Mouse (Mus musculus): Measurements from ENCODE around the gene Otub1. TPM values are rescaled to one million over a fixed set of nuclear protein-coding genes. Genes with fewer than 3 reads are reported as not detected.

The Otub1 gene
- polyA plus RNA-seq, 1 experiment from 2014 or later: 205 TPM

- ATAC-seq (replicated peaks; ENCODE audit: low FRiP score, low TSS enrichment, low read depth): peak; percentile 53; the same call in 1 of the 2 replicates
- peak; percentile 74 for DNase-seq (ENCODE audit: low spot score)
- H3K4me2 ChIP-seq (ENCODE audit: low read length): no peak overlapping the region
- WGBS: 61% methylated on average over 8 of the region's 8 CpGs
- H3K36me3 ChIP-seq (ENCODE audit: control insufficient read depth, insufficient read depth, low read length): peaks cover 69% of the 10 kb centered on the region
- H3K9ac ChIP-seq (ENCODE audit: low read length): no peak overlapping the region
- H3K9me3 ChIP-seq (ENCODE audit: control insufficient read depth, low read length): no peaks in the 10 kb centered on the region
- no peaks in the 10 kb centered on the region for H3K27me3 ChIP-seq (replicated peaks; ENCODE audit: control insufficient read depth, insufficient read depth, low read length)
- H3K4me1 ChIP-seq (replicated peaks; ENCODE audit: control insufficient read depth, insufficient read depth, low read length): peaks cover 6% of the 10 kb centered on the region
- no peak overlapping the region for H3K27ac ChIP-seq (ENCODE audit: low read depth)
- no peak overlapping the region for H3K4me3 ChIP-seq (ENCODE audit: low read depth, low read length)
Measured at GRCm38 (mm10) chr19:7234537-7235221, 28.6 kb upstream of the Otub1 start.

- no peaks in the 10 kb centered on the region for H3K9me3 ChIP-seq (ENCODE audit: control insufficient read depth, low read length)
- ATAC-seq (replicated peaks; ENCODE audit: low FRiP score, low TSS enrichment, low read depth): no peak
- no peaks in the 10 kb centered on the region for H3K4me1 ChIP-seq (replicated peaks; ENCODE audit: control insufficient read depth, insufficient read depth, low read length)
- no peak overlapping the region for H3K4me3 ChIP-seq (ENCODE audit: low read depth, low read length)
- no peak overlapping the region for H3K4me2 ChIP-seq (ENCODE audit: low read length)
- H3K36me3 ChIP-seq (ENCODE audit: control insufficient read depth, insufficient read depth, low read length): peaks cover 60% of the 10 kb centered on the region
- WGBS: 77% methylated on average over 6 of the region's 6 CpGs
- DNase-seq (ENCODE audit: low spot score): no peak
- no peaks in the 10 kb centered on the region for H3K27me3 ChIP-seq (replicated peaks; ENCODE audit: control insufficient read depth, insufficient read depth, low read length)
- no peak overlapping the region for H3K9ac ChIP-seq (ENCODE audit: low read length)
- H3K27ac ChIP-seq (ENCODE audit: low read depth): peak overlapping the region; percentile 11; the same call in 1 of the 2 replicates
Measured at GRCm38 (mm10) chr19:7226511-7226914, 20.4 kb upstream of the Otub1 start.

- 79% methylated on average over 9 of the region's 9 CpGs for WGBS
- Histone ChIP-seq H3K27me3 (replicated peaks; ENCODE audit: control insufficient read depth, insufficient read depth, low read length) (no peaks in the 10 kb centered on the region), H3K36me3 (ENCODE audit: control insufficient read depth, insufficient read depth, low read length) (peaks cover 48% of the 10 kb centered on the region), H3K4me1 (replicated peaks; ENCODE audit: control insufficient read depth, insufficient read depth, low read length) (no peaks in the 10 kb centered on the region), H3K9ac (ENCODE audit: low read length) (no peak overlapping the region), H3K4me3 (ENCODE audit: low read depth, low read length) (no peak overlapping the region), H3K4me2 (ENCODE audit: low read length) (no peak overlapping the region), H3K27ac (ENCODE audit: low read depth) (no peak overlapping the region), H3K9me3 (ENCODE audit: control insufficient read depth, low read length) (no peaks in the 10 kb centered on the region)
- DNase-seq (ENCODE audit: low spot score) (no peak), ATAC-seq (replicated peaks; ENCODE audit: low FRiP score, low TSS enrichment, low read depth) (no peak)
Measured at GRCm38 (mm10) chr19:7225096-7225690, 19.1 kb upstream of the Otub1 start.

- DNase-seq (ENCODE audit: low spot score): no peak
- WGBS: 89% methylated on average over 3 of the region's 3 CpGs
- ATAC-seq (replicated peaks; ENCODE audit: low FRiP score, low TSS enrichment, low read depth): no peak
- Histone ChIP-seq H3K9me3 (ENCODE audit: control insufficient read depth, low read length) (no peaks in the 10 kb centered on the region), H3K9ac (ENCODE audit: low read length) (no peak overlapping the region), H3K36me3 (ENCODE audit: control insufficient read depth, insufficient read depth, low read length) (peaks cover 39% of the 10 kb centered on the region), H3K4me2 (ENCODE audit: low read length) (no peak overlapping the region), H3K4me1 (replicated peaks; ENCODE audit: control insufficient read depth, insufficient read depth, low read length) (no peaks in the 10 kb centered on the region), H3K27me3 (replicated peaks; ENCODE audit: control insufficient read depth, insufficient read depth, low read length) (no peaks in the 10 kb centered on the region), H3K4me3 (ENCODE audit: low read depth, low read length) (no peak overlapping the region), H3K27ac (ENCODE audit: low read depth) (no peak overlapping the region)
Measured at GRCm38 (mm10) chr19:7224253-7224652, 18.1 kb upstream of the Otub1 start.

GRCm38 (mm10) chr19:7223488-7223887 is 17.4 kb upstream of the Otub1 start:
- Histone ChIP-seq H3K4me3 (ENCODE audit: low read depth, low read length) (no peak overlapping the region), H3K27ac (ENCODE audit: low read depth) (no peak overlapping the region), H3K4me1 (replicated peaks; ENCODE audit: control insufficient read depth, insufficient read depth, low read length) (no peaks in the 10 kb centered on the region), H3K36me3 (ENCODE audit: control insufficient read depth, insufficient read depth, low read length) (peaks cover 33% of the 10 kb centered on the region), H3K9me3 (ENCODE audit: control insufficient read depth, low read length) (no peaks in the 10 kb centered on the region), H3K27me3 (replicated peaks; ENCODE audit: control insufficient read depth, insufficient read depth, low read length) (no peaks in the 10 kb centered on the region), H3K4me2 (ENCODE audit: low read length) (no peak overlapping the region), H3K9ac (ENCODE audit: low read length) (no peak overlapping the region)
- ATAC-seq (replicated peaks; ENCODE audit: low FRiP score, low TSS enrichment, low read depth) (no peak), DNase-seq (ENCODE audit: low spot score) (no peak)

GRCm38 (mm10) chr19:7222196-7222595 is 16.1 kb upstream of the Otub1 start:
- Histone ChIP-seq H3K4me1 (replicated peaks; ENCODE audit: control insufficient read depth, insufficient read depth, low read length) (peaks cover 6% of the 10 kb centered on the region; the same call in 1 of the 2 replicates), H3K36me3 (ENCODE audit: control insufficient read depth, insufficient read depth, low read length) (peaks cover 20% of the 10 kb centered on the region), H3K4me2 (ENCODE audit: low read length) (no peak overlapping the region), H3K9me3 (ENCODE audit: control insufficient read depth, low read length) (no peaks in the 10 kb centered on the region), H3K4me3 (ENCODE audit: low read depth, low read length) (no peak overlapping the region), H3K27ac (ENCODE audit: low read depth) (no peak overlapping the region), H3K27me3 (replicated peaks; ENCODE audit: control insufficient read depth, insufficient read depth, low read length) (no peaks in the 10 kb centered on the region), H3K9ac (ENCODE audit: low read length) (no peak overlapping the region)
- WGBS: 87% methylated on average over 6 of the region's 6 CpGs
- ATAC-seq (replicated peaks; ENCODE audit: low FRiP score, low TSS enrichment, low read depth): no peak
- DNase-seq (ENCODE audit: low spot score): no peak

- H3K27ac ChIP-seq (ENCODE audit: low read depth): no peak overlapping the region
- 95% methylated on average over 5 of the region's 5 CpGs for WGBS
- no peaks in the 10 kb centered on the region for H3K27me3 ChIP-seq (replicated peaks; ENCODE audit: control insufficient read depth, insufficient read depth, low read length)
- H3K36me3 ChIP-seq (ENCODE audit: control insufficient read depth, insufficient read depth, low read length): peaks cover 27% of the 10 kb centered on the region
- peaks cover 21% of the 10 kb centered on the region for H3K4me1 ChIP-seq (replicated peaks; ENCODE audit: control insufficient read depth, insufficient read depth, low read length)
- no peak overlapping the region for H3K4me3 ChIP-seq (ENCODE audit: low read depth, low read length)
- DNase-seq (ENCODE audit: low spot score) (no peak), ATAC-seq (replicated peaks; ENCODE audit: low FRiP score, low TSS enrichment, low read depth) (no peak)
- no peaks in the 10 kb centered on the region for H3K9me3 ChIP-seq (ENCODE audit: control insufficient read depth, low read length)
- H3K9ac ChIP-seq (ENCODE audit: low read length): no peak overlapping the region
- no peak overlapping the region for H3K4me2 ChIP-seq (ENCODE audit: low read length)
Measured at GRCm38 (mm10) chr19:7218753-7219152, 12.6 kb upstream of the Otub1 start.

GRCm38 (mm10) chr19:7217926-7218267 is 11.8 kb upstream of the Otub1 start:
- H3K9me3 ChIP-seq (ENCODE audit: control insufficient read depth, low read length): no peaks in the 10 kb centered on the region
- H3K36me3 ChIP-seq (ENCODE audit: control insufficient read depth, insufficient read depth, low read length): peaks cover 32% of the 10 kb centered on the region
- no peaks in the 10 kb centered on the region for H3K27me3 ChIP-seq (replicated peaks; ENCODE audit: control insufficient read depth, insufficient read depth, low read length)
- 0 out of 2 replicates have a peak overlapping the region, but pooled peaks have one; percentile 34 for H3K9ac ChIP-seq (ENCODE audit: low read length)
- H3K4me2 ChIP-seq (ENCODE audit: low read length): peak overlapping the region; percentile 57
- H3K4me1 ChIP-seq (replicated peaks; ENCODE audit: control insufficient read depth, insufficient read depth, low read length): peaks cover 21% of the 10 kb centered on the region
- ATAC-seq (replicated peaks; ENCODE audit: low FRiP score, low TSS enrichment, low read depth) (no peak; the same call in 1 of the 2 replicates), DNase-seq (ENCODE audit: low spot score) (no peak)
- H3K4me3 ChIP-seq (ENCODE audit: low read depth, low read length): peak overlapping the region; percentile 89
- WGBS: 10% methylated on average over 6 of the region's 6 CpGs
- no peak overlapping the region; the same call in 1 of the 2 replicates for H3K27ac ChIP-seq (ENCODE audit: low read depth)
